Mouse (Mus musculus) yolk sac, embryonic 10.5 days (tissue): ENCODE data around the gene Cyp2d26.

Source experiments
- DNase-seq: peaks from one replicate; pipeline ENCODE4 v3.0.0-alpha.2; 2017; ENCODE audit warnings: low spot score

The Cyp2d26 gene

GRCm38 (mm10) chr15:82763631-82764420 is 30.3 kb downstream of the Cyp2d26 start, which contains the start of gene Cyp2d40:
Gene Cyp2d40 (minus strand): TSS chr15:82764183.
- no peak for DNase-seq

GRCm38 (mm10) chr15:82748141-82748540 is 46.0 kb downstream of the Cyp2d26 start:
- no peak for DNase-seq

GRCm38 (mm10) chr15:82747516-82747915 is 46.6 kb downstream of the Cyp2d26 start:
- DNase-seq = no peak
